Mouse (Mus musculus) bone marrow, adult 2 months (tissue): ENCODE measurements around the gene Dctpp1.

Experiments used
- CTCF ChIP-seq: fragments of 200-500 bp; IDR thresholded peaks from 2 replicates; pipeline ENCODE4 v1.5.1; 2011; ENCODE audit warnings: low read length, control low read depth; ENCODE audit not compliant: control insufficient read depth, insufficient read depth
- POLR2A ChIP-seq: fragments of 200-500 bp; IDR thresholded peaks from 2 replicates; pipeline ENCODE4 v1.6.1; 2011; ENCODE audit warnings: low read depth, mild to moderate bottlenecking, control low read depth, low read length, borderline replicate concordance; ENCODE audit not compliant: control insufficient read depth

GRCm38 (mm10) chr7:127259186-127259905 is 1.2 kb downstream of the Dctpp1 start:
- TF ChIP-seq CTCF, result no peak
- no peak for TF ChIP-seq POLR2A
